Mouse (Mus musculus): ENCODE results near the gene Pcp4.

GRCm38 (mm10) chr16:96460788-96461187 is 6.6 kb upstream of the Pcp4 start:
- TF ChIP-seq CTCF (IDR thresholded peaks at IDR 0.05; ENCODE audit: low read depth, low read length): no peak
- no peak for TF ChIP-seq POLR2A (IDR thresholded peaks at IDR 0.05; ENCODE audit: insufficient read depth, low read length)
- no peak for TF ChIP-seq EP300 (IDR thresholded peaks at IDR 0.05; ENCODE audit: insufficient read depth, low read depth, low read length)

Measured in ES-Bruce4 (cell line).